Mouse (Mus musculus): Measurements from ENCODE around the gene Sgcg.

The Sgcg gene

GRCm38 (mm10) chr14:61258352-61258751 lies at the start of gene Sgcg:
Gene Sgcg, minus strand, starts transcription at chr14:61258490.
- DNase-seq: no peak

DNA sequence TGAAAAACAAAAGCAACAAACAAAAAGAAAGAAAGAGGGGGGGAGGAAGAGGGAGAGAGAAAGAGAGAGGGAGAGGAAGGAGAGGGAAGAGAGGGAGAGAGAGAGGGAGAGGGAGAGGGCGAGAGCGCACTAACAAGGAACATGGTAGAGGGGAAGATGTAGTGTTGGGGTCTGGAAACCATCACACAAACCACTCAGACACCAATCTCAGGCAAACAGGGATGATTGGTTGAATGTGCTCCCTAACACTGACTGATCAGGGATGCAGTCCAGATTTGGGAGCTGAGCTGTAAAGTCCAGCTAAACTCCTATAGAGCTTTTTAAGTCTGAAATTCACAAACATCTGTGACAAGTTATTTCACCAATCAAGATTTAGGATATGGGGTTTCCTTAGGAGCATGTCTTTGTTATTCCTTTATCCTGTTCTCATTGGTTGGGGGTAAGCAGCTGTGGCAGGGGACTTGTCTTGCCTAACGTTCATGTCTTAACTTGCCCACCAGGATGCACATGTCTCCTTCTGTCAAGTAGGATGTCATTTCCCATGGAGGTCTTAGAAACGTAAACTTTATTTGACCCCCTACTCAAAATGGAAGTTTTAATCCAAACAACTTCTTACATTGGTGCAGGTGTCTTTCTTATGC lies 45.8 kb upstream of the Sgcg start:
- no peak for DNase-seq

GRCm38 (mm10) chr14:61302428-61302827 lies 44.1 kb upstream of the Sgcg start:
- no peak for DNase-seq

DNA sequence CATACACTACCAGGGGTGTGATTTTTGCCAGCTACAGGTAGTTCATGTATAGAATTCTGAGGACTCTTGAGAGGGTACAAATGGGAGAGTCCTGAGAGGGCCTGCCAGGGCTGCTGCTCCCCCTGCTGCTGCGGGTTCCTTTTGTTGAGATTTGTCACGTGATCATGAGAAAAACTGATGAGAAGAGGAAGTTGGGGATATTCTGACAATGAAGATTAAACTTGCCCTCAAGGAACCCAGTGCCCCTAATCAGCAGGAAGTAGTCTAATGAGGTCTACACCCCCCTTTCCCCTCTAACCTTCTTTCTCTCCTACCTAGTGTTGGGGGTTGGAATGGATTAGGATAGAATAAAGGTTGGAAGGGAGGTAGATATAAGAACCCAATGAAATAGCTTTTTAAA lies 43.0 kb upstream of the Sgcg start:
- no peak for DNase-seq

DNA sequence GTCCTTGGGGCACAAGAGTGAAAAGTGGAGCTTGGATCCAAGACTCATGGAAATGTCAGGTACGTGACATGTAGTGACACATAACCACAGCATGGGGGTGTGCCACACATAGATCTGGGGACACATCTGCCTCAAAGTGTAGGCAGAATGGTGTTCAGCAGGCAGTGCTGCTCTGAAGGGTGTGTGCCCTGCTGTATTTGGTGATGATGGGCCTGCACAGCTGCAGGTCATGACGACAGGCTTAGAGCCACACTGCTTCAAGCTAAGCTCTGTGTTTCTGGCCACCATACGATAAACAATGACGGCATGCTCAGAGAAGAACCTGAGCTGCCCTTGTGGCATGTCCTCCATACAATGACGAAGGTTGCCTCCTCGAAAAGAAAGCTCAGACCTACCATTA lies 41.5 kb upstream of the Sgcg start:
- no peak for DNase-seq

DNA sequence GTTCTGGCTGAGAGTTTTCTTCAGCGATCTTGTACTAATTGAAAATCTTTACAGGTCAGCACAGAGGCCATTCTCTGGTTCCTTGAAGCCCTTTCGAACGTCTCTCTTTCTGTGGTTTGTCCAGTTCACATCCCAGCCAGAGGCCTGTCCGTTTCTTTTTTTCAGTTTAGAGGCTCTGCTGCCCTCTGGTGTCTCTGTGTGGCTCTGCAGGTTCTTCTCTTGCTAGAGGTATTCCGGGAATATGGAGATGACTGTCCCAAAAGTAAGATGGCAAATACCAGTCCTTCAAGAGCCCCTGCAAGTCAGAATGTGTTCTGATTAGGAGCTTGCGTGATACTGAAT lies 36.4 kb upstream of the Sgcg start:
- peak; percentile 61 for DNase-seq

- DNase-seq: peak; percentile 62
Measured at GRCm38 (mm10) chr14:61293884-61294737, 35.8 kb upstream of the Sgcg start.

GRCm38 (mm10) chr14:61290664-61291063 lies 32.4 kb upstream of the Sgcg start:
- DNase-seq: no peak

- no peak for DNase-seq
Measured at GRCm38 (mm10) chr14:61288606-61289286, 30.5 kb upstream of the Sgcg start.

GRCm38 (mm10) chr14:61278676-61279300 lies 20.5 kb upstream of the Sgcg start:
- DNase-seq: no peak

DNA sequence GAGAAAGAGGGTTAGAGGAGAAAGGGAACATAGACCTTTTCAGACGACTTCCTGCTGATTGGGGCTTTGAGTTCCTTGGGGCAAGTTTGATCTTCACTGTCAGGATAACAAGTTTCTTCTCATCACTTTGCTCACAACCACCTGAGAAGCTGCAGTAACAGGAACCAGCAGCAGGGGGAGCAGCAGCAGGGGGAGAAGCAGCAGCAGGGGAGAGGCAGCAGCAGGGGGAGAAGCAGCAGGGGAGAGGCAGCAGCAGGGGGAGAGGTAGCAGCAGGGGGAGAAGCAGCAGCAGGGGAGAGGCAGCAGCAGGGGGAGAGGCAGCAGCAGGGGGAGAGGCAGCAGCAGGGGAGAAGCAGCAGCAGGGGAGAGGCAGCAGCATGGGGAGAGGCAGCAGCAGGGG lies 19.0 kb upstream of the Sgcg start:
- no peak for DNase-seq

GRCm38 (mm10) chr14:61274414-61275198 lies 16.3 kb upstream of the Sgcg start:
- DNase-seq: no peak

GRCm38 (mm10) chr14:61267908-61268475 lies 9.7 kb upstream of the Sgcg start:
- peak; percentile 55 for DNase-seq

DNA sequence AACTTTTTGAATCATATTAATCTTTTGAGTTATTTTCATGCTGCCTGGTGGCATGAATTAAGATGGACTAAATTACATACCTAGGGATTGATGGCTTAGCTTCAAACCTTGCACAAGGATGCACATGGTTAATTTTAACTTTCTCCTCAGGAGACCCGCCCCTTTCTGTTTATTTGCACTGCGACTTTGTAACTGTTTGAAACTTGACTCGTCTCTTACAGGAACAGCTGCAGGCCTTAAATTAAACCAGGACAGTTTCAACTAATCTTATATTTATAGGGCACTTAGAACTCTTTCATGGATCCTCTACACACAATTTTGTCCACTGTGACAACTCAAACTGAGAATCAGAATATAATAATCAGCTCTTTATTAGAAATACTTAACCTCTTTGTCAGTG lies 794 bp upstream of the Sgcg start:
- no peak for DNase-seq

DNA sequence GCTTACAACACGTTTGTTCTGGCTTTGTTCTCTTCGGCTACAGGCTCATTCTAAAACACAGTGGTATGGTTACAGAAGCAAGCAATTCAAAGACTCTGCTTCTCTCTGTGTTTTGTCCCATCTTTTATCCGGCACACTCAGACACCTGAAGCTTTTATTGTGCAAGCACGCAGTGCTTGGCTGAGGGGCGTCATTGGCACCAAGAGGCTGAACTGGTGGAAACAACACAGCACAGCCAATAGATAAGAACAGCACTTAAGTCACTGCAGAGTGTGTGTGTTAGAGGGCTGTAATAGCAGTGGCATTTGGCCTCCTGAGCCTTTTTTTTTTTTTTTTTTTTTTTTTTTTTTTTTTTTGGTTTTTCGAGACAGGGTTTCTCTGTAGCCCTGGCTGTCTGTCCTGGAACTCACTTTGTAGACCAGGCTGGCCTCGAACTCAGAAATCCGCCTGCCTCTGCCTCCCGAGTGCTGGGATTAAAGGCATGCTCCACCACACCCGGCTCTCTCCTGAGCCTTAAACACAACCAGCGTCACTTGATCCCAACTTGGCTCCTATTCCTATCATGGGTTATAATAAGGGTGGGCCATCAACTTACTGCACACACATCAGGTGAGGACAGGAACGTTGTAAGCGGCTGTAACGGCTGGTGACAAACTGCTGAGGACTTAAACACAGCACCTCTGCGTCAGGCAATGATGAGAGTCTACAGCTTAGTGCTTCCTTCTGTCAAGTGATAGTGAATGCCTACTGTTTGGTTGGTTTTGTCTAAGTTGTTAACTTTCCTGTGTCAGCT lies 5.5 kb downstream of the Sgcg start:
- DNase-seq: no peak

- DNase-seq: no peak
Measured at GRCm38 (mm10) chr14:61246444-61246843, 11.8 kb downstream of the Sgcg start.

- no peak for DNase-seq
Measured at GRCm38 (mm10) chr14:61242611-61243010, 15.7 kb downstream of the Sgcg start.

DNA sequence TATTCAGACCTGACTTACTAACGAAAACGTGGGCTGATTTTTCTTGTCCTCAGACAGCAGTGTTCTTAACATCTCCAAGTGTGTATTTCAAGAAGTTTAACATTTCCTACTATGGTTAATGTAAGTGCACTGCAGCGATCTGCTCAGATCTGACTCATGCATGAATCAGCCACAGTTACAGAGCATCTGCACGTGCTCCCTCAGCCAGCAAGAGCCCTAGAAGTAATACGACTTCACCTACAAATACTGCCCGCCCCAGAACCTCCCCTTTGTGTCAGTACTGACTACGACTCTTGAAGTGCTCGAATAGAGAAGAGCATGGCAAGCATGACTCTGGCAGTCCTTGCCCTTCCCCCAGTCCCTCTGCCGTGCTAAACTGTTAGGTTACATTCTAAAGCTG lies 19.5 kb downstream of the Sgcg start:
- no peak for DNase-seq

- no peak for DNase-seq
Measured at GRCm38 (mm10) chr14:61237101-61237654, 21.1 kb downstream of the Sgcg start.

DNA sequence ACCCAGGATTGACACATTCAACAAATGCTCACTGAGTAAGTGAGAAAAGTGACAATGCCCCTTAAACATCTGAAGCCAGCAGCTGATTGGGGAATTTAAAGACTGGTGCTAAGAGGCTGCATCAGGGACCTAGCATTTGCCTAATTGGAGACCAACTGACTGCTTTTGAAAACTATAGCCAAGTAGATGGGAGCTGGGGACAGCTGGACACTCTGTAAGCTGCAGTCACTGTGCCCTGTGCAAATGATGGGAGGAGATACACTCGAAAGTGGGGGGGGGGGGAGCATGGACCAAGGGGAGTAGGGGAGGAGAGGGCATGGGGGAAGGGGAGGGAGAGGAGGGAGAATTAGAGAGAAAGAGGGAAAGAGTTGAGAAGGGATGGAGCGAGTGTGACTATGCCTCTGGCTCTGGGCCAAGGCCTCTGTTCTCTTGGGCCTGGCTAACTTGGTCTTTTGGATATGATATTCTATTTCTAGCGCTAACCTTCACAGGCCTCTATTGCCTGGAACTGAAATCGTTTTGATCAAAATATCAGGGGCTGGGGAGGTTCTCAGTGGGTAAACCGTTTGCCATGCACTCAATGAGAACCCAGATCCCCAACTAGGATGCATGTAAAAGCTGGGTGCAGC lies 22.3 kb downstream of the Sgcg start:
- DNase-seq: no peak
